Mouse (Mus musculus): ENCODE measurements around the gene Cln5. TPM values are rescaled to one million over a fixed set of nuclear protein-coding genes. Genes with fewer than 3 reads are reported as not detected.

The Cln5 gene
- total RNA-seq, 1 experiment from 2014 or later, result 73.2 TPM

DNA sequence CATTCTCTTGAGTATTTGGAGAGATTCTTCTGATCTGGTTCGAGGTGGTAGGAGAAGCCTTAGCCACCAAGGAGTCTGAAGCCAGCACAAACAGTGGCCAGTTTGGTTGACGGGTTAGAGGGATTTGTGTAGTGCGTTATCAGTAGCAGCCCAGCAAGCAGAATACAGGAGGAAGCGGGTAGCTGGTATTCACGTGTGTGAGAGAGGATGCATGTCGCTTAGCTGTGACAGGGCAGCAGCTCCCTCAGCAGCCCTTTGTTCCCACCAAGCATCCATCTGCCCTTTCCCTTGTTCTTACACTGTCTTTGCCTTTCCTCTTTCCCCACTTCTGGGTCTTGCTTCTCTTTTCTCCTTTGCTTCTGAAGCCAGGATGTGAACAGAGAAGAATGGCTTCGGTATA lies 5.2 kb downstream of the Cln5 start:
- no peak for ATAC-seq (ENCODE audit: extremely low read depth, insufficient number of reproducible peaks, low FRiP score, poor library complexity, severe bottlenecking)

DNA sequence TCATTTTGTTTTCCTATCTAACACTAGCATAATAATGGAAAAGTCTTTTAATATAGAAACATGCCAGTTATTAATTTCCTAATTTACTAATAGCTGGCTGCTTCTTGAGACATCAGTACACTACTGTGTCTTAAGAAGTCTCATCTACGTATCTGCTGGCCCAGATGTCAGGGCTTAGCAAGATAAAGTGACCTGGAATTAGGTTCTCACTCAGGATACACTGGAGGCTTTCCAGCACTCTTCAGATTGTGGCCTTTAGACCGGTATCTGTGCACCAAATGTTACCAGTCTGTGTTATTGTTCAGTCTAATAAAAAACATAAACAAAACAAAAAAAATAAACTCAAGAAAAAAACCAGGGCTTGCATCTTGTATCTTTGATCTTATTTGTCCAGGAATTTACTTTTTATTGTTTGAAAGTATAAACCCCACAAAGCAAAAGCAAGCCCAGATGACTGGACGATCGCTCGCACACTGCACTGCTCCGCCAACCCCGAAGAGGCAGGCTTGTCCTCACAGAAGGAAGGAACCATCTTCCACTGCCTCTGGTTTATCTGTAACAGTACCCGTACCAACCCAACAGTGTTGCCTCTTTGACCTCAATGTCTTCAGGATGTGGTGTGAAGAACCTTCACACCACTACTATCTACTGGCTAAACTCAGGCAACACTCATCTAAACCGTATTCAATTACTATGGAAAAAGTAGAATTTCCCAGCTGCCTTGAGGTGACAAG lies 7.4 kb downstream of the Cln5 start:
- ATAC-seq (ENCODE audit: extremely low read depth, insufficient number of reproducible peaks, low FRiP score, poor library complexity, severe bottlenecking), result no peak

DNA sequence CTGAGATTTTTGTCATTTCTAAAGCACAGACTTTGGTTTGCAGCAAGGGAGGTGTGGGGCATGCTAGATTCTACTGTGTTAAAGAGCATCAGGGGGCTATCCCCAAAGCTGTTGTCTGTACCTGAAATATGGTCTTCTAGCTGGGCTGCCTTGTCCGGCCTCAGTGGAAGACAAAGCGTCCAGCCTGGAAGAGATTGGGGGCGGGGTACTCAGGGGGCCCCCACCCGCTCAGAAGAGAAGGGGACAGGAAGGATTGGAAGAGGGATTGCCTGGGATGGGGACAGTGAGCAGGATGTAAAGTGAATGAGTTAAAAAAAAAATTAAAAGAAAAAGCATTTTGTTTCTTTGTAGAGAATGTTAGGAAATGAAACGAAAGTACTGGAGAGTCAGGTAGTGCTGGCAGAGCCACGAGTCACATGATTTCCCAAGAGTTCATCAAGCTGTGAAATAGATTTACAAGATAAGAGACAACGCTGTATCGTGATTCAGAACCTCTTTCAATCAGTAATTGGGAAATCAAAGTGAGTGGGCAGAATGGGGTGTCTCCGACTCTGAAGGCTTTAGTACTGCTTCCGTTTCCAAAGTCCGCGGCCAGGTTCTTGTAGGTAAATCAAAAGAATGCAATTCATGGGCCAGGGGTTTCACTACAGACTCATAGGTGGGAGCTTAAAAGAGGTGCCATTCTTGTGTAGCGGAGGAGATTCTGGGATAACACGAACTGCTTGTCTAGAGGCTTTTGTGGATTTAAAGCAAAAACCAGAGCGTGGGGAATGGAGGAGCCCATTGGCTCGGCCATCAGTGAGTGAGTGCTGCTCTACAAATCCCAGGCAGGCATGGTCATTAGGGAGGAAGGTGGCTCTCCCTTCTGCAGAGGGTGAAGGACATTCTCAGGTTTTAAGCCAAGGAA lies 8.2 kb downstream of the Cln5 start:
- no peak for ATAC-seq (ENCODE audit: extremely low read depth, insufficient number of reproducible peaks, low FRiP score, poor library complexity, severe bottlenecking)

DNA sequence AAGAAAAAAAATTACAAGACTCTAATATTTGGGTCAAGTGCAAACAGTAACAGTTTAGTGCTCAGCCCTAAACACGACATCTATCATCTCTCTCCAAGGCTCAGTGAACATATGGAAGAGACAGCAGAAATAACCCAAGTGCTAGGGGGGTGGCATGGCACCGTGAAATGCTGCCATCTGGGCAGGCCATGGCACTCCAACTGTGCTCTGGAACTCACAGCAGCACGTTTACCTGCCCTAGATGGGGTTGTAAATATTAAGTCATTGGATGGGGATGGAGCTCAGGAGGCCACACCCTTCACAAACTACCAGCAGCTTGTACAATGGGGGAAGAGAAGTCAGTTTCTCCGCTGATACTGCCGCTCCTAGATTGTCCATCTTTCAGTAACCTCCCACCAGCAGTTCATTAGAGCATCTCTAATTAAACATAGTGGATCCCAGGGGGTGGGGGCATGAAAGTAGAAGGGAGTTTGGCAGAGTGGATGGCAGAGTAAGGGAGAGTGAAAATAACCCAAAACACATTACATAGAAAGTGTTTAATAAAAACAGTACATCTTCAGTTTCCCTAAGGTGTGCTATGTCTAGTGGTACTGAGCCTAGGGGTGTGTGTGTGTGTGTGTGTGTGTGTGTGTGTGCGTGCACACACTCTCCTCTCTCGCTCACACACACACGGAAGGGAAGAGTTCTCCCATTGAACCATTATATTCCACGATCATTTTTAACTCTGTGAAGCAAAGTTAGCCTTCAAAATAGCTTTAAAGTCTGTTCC lies 9.4 kb downstream of the Cln5 start:
- no peak for ATAC-seq (ENCODE audit: extremely low read depth, insufficient number of reproducible peaks, low FRiP score, poor library complexity, severe bottlenecking)

DNA sequence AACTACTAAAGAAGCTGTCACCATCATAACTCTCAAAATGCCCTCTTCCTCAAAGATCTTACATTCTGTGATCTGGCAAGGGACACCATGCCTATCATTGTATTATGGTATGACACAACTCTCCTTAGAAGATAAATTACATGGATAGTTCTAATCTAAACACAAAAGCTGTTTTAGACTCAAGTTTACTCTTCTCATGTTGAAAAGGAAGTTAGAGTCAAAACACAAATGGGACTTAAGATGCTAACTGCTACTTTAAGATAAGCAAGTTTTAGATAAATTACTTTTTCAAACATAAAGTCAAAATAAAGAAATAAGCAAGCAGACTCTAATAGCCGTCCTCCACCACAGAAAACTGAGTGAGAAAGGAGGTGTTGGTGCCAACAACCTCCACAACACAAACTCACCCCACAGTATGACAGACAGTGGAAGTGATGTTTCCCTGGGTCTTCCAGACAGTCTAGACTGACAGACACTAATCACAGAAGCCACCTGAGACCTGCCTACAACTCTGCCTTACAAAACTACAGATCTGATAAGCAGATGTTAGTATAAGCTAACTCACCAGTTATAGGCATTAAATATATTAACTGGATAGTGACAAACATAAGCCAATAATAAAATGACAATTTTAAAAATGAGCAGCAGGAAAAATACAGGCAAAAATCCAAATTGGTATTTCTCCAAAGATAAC lies 16.0 kb downstream of the Cln5 start:
- ATAC-seq (ENCODE audit: extremely low read depth, insufficient number of reproducible peaks, low FRiP score, poor library complexity, severe bottlenecking), result no peak

DNA sequence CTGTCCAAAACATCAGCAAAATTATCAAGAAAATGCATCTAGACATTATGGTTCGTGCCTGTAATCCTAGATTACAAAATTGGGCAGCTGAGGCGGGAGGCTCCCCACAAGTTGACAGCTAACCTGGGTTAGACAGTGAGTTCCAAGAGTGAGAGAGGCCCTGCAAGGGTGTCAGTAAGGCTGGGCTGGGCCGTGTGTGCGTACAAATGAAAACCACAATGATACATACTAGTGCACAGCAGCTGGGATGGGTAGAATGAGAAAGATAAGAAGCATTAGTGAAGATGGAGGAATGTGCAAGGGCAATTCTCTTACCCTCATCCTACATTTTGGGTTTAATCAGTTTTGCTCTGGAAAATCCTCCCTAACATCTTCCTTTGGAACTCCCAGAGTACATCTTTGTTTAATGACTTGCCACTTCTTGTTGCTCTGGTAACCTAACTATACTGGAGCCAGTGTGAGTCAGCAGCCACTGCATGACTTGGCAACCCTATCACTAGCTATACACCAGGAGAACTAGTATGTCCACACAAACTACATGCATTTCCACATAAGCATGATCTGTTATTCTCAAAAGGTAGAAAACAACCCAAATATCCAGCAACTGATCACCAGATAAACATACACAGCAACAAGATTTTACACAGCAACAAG lies 16.8 kb downstream of the Cln5 start:
- ATAC-seq (ENCODE audit: extremely low read depth, insufficient number of reproducible peaks, low FRiP score, poor library complexity, severe bottlenecking), result peak; percentile 77; the same call in 1 of the 2 replicates

DNA sequence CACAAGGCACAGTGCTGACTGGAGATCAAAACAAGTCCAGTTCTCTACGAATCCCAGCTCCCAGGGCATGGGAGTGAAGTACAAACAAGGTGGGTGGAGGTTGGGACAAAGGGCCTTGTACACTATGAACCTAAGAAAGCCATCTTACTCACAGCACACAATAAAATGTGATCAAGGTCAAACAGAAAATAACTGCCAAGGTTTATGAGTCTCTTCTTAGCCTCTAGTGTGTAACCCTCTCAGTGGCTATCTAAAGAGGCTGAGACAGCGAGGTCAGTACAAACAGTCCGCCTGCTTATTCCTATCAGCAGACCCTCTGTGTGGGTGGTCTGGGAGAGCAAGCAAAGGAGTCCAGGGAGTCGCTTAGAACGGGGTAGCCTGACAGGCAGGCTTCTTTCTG lies 17.8 kb downstream of the Cln5 start:
- no peak for ATAC-seq (ENCODE audit: extremely low read depth, insufficient number of reproducible peaks, low FRiP score, poor library complexity, severe bottlenecking)

DNA sequence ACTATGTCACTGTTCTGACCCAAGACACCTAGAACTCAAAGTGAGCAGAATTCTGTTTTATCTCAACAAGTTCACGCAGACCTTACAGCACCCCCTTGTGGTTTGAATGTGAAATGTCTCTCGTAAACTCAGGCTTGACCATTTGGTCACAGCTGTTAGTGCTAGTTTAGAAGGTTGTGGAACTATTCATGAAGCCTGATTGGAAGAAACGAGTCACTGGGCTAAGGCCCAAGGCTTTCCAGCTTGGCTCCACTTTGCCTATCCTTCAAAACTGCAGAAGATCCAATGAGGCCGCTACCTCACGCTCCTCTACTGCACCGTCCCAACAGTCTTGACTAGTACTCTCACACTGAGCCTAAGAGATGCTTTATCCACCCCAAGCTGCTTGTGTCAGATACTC lies 18.6 kb downstream of the Cln5 start:
- ATAC-seq (ENCODE audit: extremely low read depth, insufficient number of reproducible peaks, low FRiP score, poor library complexity, severe bottlenecking), result peak; percentile 72

DNA sequence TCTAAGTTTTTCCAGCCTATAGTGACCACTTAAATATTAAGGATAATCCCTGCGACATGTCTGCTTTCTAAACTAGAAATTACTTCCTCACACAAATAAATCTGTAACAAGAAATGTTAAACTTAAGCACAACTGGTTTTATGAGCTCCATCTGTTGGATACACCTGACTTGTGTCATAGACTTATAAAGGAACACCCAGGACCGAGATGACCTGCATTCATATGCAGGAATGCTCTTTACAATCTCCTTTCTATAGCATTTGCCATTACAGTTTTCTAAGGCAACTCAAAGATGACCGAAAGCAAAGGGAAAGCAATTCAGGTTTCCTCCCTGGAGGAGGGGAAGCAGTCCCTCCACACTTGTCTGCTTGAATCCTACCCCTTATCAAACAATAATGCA lies 23.2 kb downstream of the Cln5 start:
- no peak for ATAC-seq (ENCODE audit: extremely low read depth, insufficient number of reproducible peaks, low FRiP score, poor library complexity, severe bottlenecking)

DNA sequence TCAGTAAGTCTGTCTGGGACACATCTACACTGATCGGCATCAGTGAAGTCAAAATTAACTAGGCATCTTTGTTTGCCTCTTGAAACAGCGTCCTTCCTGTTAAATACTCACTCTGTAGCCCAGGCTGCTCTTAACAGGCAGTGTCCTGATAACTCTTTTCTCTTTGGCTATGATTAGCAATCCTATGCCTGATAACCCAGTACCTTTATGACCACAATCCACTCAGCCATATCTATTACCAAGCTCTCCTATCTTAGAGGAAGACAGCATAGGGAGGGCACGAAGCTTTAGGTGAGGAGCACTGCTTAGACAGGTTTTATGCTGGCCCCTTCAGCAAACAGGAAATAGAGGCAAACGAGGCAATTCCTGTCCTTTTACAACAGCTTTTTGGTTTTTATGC lies 23.7 kb downstream of the Cln5 start:
- no peak for ATAC-seq (ENCODE audit: extremely low read depth, insufficient number of reproducible peaks, low FRiP score, poor library complexity, severe bottlenecking)

DNA sequence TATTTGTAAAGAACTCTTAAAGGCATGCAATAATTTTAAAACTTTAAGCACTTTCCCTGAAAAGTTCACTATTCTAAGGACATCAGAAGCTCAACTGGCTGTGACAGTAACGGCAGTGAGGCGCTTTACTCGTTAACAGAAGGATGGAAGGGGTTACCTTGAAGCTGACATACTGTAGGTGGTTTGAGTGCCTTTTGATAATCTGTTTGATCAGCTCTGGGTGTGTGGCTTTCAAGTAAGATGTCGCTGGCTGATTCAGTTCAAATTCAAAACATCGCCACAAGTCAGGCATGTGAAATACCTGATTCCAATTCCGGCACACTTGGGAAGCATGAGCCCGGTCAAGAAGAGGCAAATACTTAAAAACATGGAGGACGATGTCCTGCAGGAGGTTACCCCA lies 25.0 kb downstream of the Cln5 start:
- ATAC-seq (ENCODE audit: extremely low read depth, insufficient number of reproducible peaks, low FRiP score, poor library complexity, severe bottlenecking), result no peak

DNA sequence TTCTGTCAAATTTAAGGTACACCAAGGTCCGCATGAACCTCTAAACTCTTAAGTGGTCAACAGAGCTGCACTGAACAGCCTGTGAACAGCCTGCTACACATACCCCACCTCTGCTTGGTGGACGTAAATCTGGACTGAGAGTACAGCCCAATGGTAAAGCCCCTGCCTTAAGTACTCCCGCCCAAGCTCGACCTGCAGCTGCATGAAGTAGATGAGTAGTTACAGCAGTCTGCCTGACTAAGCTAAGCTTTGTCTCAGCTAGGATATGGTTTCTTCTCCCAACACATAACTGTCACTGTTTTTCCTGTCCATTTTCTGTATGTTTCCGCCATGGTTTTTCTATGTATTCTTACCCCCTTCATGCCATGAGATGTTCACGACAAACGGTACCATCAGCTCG lies 25.8 kb downstream of the Cln5 start:
- ATAC-seq (ENCODE audit: extremely low read depth, insufficient number of reproducible peaks, low FRiP score, poor library complexity, severe bottlenecking), result no peak

DNA sequence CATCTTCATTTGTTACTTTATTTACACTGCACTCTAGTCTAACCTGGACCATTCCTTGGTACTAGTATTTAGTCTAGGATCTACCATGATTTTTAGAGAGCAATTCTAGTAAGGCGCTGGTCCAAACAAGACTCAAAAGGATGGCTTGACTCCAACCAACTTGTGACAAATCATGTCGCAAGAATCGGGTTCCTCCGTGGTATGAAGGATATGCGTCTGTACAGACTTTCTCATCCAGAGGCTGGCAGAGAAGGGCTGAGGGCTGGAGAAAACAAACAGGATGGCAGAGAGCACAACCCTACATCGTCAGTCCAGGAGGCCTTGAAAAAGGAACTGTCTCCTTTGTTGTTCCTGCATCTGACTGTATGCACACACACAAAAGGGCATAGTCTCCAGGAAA lies 26.6 kb downstream of the Cln5 start:
- no peak for ATAC-seq (ENCODE audit: extremely low read depth, insufficient number of reproducible peaks, low FRiP score, poor library complexity, severe bottlenecking)

DNA sequence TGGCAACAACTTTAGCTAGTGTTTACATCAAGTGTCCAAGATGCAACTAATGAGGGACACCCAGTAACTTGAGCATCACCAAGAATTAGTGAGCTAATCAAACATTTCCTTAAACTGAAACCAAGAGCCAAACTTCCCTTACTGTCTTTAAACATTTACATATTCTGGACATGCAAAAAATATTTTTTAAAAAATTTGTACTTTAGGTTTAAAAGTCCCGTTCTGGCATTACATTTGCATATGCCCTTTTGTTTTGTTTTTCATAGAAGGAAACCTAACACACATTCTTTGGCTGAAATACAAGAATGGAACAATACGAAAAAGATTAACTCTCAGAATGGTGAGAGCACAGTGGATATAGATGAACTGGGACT lies 28.2 kb downstream of the Cln5 start:
- no peak for ATAC-seq (ENCODE audit: extremely low read depth, insufficient number of reproducible peaks, low FRiP score, poor library complexity, severe bottlenecking)

DNA sequence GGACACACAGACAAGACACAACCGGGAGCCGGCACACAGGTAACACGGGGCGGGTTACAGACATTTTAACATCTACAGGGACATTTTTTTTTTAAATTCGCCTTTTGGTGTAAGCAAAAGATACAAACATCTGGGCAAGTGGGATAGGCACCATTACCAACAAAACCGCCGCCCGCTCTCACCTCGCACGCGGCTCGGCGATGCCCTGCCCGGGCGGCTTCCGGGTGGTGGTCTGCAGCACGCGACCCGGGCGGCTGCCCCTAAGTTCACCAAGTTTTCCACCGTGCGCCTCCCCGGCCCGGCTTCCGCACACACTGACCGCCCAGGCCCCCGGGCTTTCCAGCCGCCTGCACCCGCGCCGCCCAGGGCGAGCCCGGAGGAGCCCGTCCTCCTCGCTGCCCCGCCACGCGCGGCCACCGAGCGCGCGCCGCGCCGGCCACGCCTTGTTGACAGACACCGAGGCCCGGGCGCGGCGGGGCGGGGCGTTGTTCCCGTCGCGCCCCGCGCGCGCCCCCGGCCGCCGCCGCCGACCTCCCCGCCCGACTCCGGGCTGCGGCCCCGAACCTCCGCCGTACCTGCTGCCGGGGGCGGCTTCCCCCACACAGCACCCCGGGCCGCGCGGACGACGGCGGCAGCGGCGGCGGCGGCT lies 28.7 kb downstream of the Cln5 start:
- peak; percentile 26 for ATAC-seq (ENCODE audit: extremely low read depth, insufficient number of reproducible peaks, low FRiP score, poor library complexity, severe bottlenecking)

DNA sequence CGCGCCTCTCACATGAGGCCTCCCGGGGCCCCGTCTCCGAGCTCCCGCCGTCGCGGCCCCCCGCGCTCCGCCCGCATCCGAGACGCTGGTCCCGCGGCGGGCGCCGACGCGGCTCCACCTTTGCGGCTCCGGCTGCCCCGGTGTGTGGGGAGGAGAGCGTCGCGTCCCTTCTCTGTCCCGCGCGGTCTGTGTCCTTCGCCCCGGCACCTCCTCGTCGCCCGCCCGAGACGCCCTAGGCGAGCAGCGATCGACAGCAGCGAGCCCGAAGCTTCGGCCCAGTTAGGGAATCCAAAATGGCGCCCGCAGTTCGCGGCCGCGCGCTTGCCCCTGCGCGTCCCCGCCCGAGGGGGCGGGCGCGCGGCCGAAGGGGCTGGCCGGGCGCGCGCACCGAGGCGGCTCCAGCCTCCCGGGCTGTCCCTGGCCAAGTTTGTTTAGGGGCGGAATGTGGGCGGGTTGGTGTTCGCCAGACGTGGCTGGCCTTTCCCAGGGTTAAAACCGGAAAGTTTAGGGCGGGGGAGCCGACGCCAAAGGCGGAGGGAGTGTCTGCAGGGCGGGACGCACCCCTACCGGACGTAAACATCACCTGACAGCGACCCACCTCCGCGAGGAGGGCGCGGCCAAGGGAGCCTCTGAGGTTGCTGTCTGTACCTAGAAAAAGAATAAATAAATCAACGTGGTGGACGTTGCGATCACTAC lies 29.4 kb downstream of the Cln5 start, which contains the start of gene Fbxl3:
Fbxl3 (minus strand) TSS at position 329 of the 696 bp plus-strand sequence.
- ATAC-seq (ENCODE audit: extremely low read depth, insufficient number of reproducible peaks, low FRiP score, poor library complexity, severe bottlenecking), result peak; percentile 94

DNA sequence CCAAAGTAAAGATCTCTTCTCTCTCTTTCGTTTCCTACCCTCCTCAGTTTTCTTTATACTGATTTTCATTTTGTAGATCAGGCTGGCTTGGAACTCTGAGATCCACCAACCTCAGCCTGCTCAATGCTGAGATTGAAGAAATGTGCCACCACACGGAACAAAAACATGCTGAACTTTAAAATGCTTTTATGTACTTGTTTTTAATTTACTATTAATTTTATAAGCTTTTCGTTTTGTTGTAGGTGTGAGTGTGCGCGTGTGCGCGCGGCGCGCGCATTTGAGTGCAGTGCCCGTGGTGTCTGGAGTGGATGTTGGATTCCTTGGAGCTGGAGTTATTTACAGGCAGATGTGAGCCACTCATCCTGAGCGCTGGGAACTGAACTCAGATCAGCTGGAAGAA lies 30.3 kb downstream of the Cln5 start:
- no peak for ATAC-seq (ENCODE audit: extremely low read depth, insufficient number of reproducible peaks, low FRiP score, poor library complexity, severe bottlenecking)

DNA sequence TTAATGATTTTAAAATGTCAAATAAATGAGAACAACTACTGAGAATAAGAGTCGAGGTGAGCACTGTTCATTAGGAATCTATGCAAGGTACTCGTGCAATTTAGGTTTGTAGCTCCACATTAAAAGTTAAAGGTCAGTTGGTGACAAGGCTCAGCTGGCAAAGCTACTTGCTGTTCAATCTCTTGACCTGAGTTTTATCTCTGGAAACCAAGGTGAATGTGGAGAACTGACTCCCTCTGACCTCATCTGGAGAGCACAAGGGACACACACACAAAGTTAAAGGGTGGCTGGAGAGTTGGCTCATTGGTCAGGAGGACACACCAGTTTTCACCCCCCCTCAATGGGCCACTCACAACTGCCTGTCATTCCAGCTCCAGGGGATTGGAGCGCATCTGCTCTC lies 31.2 kb downstream of the Cln5 start:
- no peak for ATAC-seq (ENCODE audit: extremely low read depth, insufficient number of reproducible peaks, low FRiP score, poor library complexity, severe bottlenecking)
